Mouse (Mus musculus): Measurements from ENCODE around the gene Stx2. TPM values are rescaled to one million over a fixed set of nuclear protein-coding genes. Genes with fewer than 3 reads are reported as not detected.

Gene Stx2
- polyA plus RNA-seq, 1 experiment from 2014 or later: 25.1 TPM

- 80% methylated on average over 5 of the region's 5 CpGs for whole genome bisulfite sequencing
- Histone ChIP-seq H3K27ac (ENCODE audit: low read depth, low read length) (no peak overlapping the region), H3K4me2 (replicated peaks; ENCODE audit: low read depth, low read length) (no peak overlapping the region), H3K4me1 (replicated peaks; ENCODE audit: control insufficient read depth, insufficient read depth, low read length) (no peaks in the 10 kb centered on the region), H3K27me3 (ENCODE audit: control insufficient read depth, insufficient read depth, low read length) (no peaks in the 10 kb centered on the region), H3K9ac (ENCODE audit: low read depth, low read length) (no peak overlapping the region), H3K36me3 (ENCODE audit: control insufficient read depth, insufficient read depth, low read length) (no peaks in the 10 kb centered on the region), H3K9me3 (ENCODE audit: control insufficient read depth, low read length) (no peaks in the 10 kb centered on the region), H3K4me3 (ENCODE audit: low read depth, low read length) (no peak overlapping the region)
- ATAC-seq (ENCODE audit: low FRiP score): no peak
- no peak for DNase-seq (ENCODE audit: low spot score)
Observed at GRCm38 (mm10) chr5:129029131-129029723, 20.9 kb upstream of the Stx2 start.

- ATAC-seq (ENCODE audit: low FRiP score): no peak
- Histone ChIP-seq H3K9ac (ENCODE audit: low read depth, low read length) (no peak overlapping the region), H3K36me3 (ENCODE audit: control insufficient read depth, insufficient read depth, low read length) (no peaks in the 10 kb centered on the region), H3K4me2 (replicated peaks; ENCODE audit: low read depth, low read length) (no peak overlapping the region), H3K27ac (ENCODE audit: low read depth, low read length) (no peak overlapping the region), H3K27me3 (ENCODE audit: control insufficient read depth, insufficient read depth, low read length) (no peaks in the 10 kb centered on the region), H3K9me3 (ENCODE audit: control insufficient read depth, low read length) (no peaks in the 10 kb centered on the region), H3K4me1 (replicated peaks; ENCODE audit: control insufficient read depth, insufficient read depth, low read length) (no peaks in the 10 kb centered on the region), H3K4me3 (ENCODE audit: low read depth, low read length) (no peak overlapping the region)
- WGBS: 84% methylated on average over 1 of the region's 1 CpGs
- DNase-seq (ENCODE audit: low spot score): no peak
Observed at GRCm38 (mm10) chr5:129026637-129027036, 18.3 kb upstream of the Stx2 start.

DNA sequence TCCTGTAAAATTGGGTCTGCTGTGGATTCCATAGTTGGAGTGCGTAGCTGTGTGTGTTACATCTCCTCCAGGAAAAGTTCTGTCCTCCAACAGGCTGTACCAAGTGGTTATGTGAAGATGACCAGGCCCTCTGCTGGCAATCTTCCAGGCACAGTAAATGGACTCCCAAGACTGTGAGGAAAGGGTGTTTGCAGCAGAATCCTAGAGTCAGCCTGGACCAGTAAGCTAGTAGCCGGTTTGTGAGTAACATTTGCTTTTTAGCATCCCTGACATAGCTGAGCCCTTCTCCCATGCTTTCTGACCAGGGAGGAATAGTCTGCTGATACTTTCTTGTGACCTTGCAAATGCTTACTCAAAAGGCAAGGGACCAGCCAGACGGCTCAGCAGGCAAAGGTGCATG is 17.8 kb upstream of the Stx2 start:
- DNase-seq (ENCODE audit: low spot score): no peak
- H3K27me3 ChIP-seq (ENCODE audit: control insufficient read depth, insufficient read depth, low read length): no peaks in the 10 kb centered on the region
- no peak overlapping the region for H3K4me3 ChIP-seq (ENCODE audit: low read depth, low read length)
- H3K4me1 ChIP-seq (replicated peaks; ENCODE audit: control insufficient read depth, insufficient read depth, low read length): no peaks in the 10 kb centered on the region
- no peak for ATAC-seq (ENCODE audit: low FRiP score)
- H3K36me3 ChIP-seq (ENCODE audit: control insufficient read depth, insufficient read depth, low read length): no peaks in the 10 kb centered on the region
- 93% methylated on average over 3 of the region's 3 CpGs for WGBS
- no peak overlapping the region for H3K9ac ChIP-seq (ENCODE audit: low read depth, low read length)
- H3K9me3 ChIP-seq (ENCODE audit: control insufficient read depth, low read length): no peaks in the 10 kb centered on the region
- H3K27ac ChIP-seq (ENCODE audit: low read depth, low read length): no peak overlapping the region
- no peak overlapping the region for H3K4me2 ChIP-seq (replicated peaks; ENCODE audit: low read depth, low read length)

DNA sequence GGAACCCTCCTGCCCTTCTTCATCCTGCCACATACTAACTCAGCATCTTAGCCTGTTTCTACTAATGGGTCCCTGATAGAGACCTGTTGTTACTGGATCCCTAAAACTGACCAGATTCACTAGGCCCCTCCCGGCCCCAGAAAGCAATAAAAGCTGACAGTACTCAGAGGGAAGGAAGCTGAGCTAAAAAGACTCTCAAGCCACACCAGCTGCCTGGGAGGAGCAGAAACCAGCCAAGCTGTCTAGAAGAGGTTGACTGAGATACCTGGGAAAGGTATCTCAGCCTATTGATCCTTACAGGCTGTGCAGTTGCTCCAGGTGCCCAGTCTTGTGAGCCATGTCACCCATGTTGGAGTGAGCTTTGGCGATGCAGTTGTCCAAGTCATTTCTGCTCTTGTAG is 17.4 kb upstream of the Stx2 start:
- no peaks in the 10 kb centered on the region for H3K36me3 ChIP-seq (ENCODE audit: control insufficient read depth, insufficient read depth, low read length)
- ATAC-seq (ENCODE audit: low FRiP score) (no peak), DNase-seq (ENCODE audit: low spot score) (no peak)
- H3K4me2 ChIP-seq (replicated peaks; ENCODE audit: low read depth, low read length): no peak overlapping the region
- no peak overlapping the region for H3K27ac ChIP-seq (ENCODE audit: low read depth, low read length)
- H3K27me3 ChIP-seq (ENCODE audit: control insufficient read depth, insufficient read depth, low read length): no peaks in the 10 kb centered on the region
- H3K9ac ChIP-seq (ENCODE audit: low read depth, low read length): no peak overlapping the region
- no peaks in the 10 kb centered on the region for H3K4me1 ChIP-seq (replicated peaks; ENCODE audit: control insufficient read depth, insufficient read depth, low read length)
- no peak overlapping the region for H3K4me3 ChIP-seq (ENCODE audit: low read depth, low read length)
- no peaks in the 10 kb centered on the region for H3K9me3 ChIP-seq (ENCODE audit: control insufficient read depth, low read length)
- WGBS: 93% methylated on average over 2 of the region's 2 CpGs

GRCm38 (mm10) chr5:129025048-129025447 is 16.7 kb upstream of the Stx2 start:
- no peak overlapping the region for H3K4me2 ChIP-seq (replicated peaks; ENCODE audit: low read depth, low read length)
- no peak for ATAC-seq (ENCODE audit: low FRiP score)
- WGBS: 39% methylated on average over 2 of the region's 2 CpGs
- H3K27me3 ChIP-seq (ENCODE audit: control insufficient read depth, insufficient read depth, low read length): no peaks in the 10 kb centered on the region
- no peaks in the 10 kb centered on the region for H3K9me3 ChIP-seq (ENCODE audit: control insufficient read depth, low read length)
- no peak overlapping the region for H3K9ac ChIP-seq (ENCODE audit: low read depth, low read length)
- H3K27ac ChIP-seq (ENCODE audit: low read depth, low read length): no peak overlapping the region
- DNase-seq (ENCODE audit: low spot score): no peak
- H3K36me3 ChIP-seq (ENCODE audit: control insufficient read depth, insufficient read depth, low read length): no peaks in the 10 kb centered on the region
- H3K4me1 ChIP-seq (replicated peaks; ENCODE audit: control insufficient read depth, insufficient read depth, low read length): no peaks in the 10 kb centered on the region
- no peak overlapping the region for H3K4me3 ChIP-seq (ENCODE audit: low read depth, low read length)

GRCm38 (mm10) chr5:129020731-129021130 is 12.4 kb upstream of the Stx2 start:
- Histone ChIP-seq H3K27ac (ENCODE audit: low read depth, low read length) (peak overlapping the region; percentile 99), H3K4me1 (replicated peaks; ENCODE audit: control insufficient read depth, insufficient read depth, low read length) (no peaks in the 10 kb centered on the region), H3K36me3 (ENCODE audit: control insufficient read depth, insufficient read depth, low read length) (no peaks in the 10 kb centered on the region), H3K9me3 (ENCODE audit: control insufficient read depth, low read length) (no peaks in the 10 kb centered on the region), H3K4me3 (ENCODE audit: low read depth, low read length) (peak overlapping the region; percentile 96), H3K9ac (ENCODE audit: low read depth, low read length) (peak overlapping the region; percentile 98), H3K27me3 (ENCODE audit: control insufficient read depth, insufficient read depth, low read length) (no peaks in the 10 kb centered on the region), H3K4me2 (replicated peaks; ENCODE audit: low read depth, low read length) (peak overlapping the region; percentile 56)
- WGBS: 6% methylated on average over 28 of the region's 28 CpGs
- DNase-seq (ENCODE audit: low spot score) (peak; percentile 48), ATAC-seq (ENCODE audit: low FRiP score) (peak; percentile 10; the same call in 1 of the 2 replicates)

GRCm38 (mm10) chr5:129020300-129020668 is 11.9 kb upstream of the Stx2 start:
- Histone ChIP-seq H3K27me3 (ENCODE audit: control insufficient read depth, insufficient read depth, low read length) (no peaks in the 10 kb centered on the region), H3K36me3 (ENCODE audit: control insufficient read depth, insufficient read depth, low read length) (no peaks in the 10 kb centered on the region), H3K4me3 (ENCODE audit: low read depth, low read length) (peak overlapping the region; percentile 96), H3K9me3 (ENCODE audit: control insufficient read depth, low read length) (no peaks in the 10 kb centered on the region), H3K4me2 (replicated peaks; ENCODE audit: low read depth, low read length) (peak overlapping the region; percentile 56), H3K9ac (ENCODE audit: low read depth, low read length) (peak overlapping the region; percentile 98), H3K27ac (ENCODE audit: low read depth, low read length) (peak overlapping the region; percentile 99), H3K4me1 (replicated peaks; ENCODE audit: control insufficient read depth, insufficient read depth, low read length) (no peaks in the 10 kb centered on the region)
- ATAC-seq (ENCODE audit: low FRiP score): peak; percentile 73
- peak; percentile 84 for DNase-seq (ENCODE audit: low spot score)
- WGBS: under 1% methylated on average over 36 of the region's 56 CpGs

DNA sequence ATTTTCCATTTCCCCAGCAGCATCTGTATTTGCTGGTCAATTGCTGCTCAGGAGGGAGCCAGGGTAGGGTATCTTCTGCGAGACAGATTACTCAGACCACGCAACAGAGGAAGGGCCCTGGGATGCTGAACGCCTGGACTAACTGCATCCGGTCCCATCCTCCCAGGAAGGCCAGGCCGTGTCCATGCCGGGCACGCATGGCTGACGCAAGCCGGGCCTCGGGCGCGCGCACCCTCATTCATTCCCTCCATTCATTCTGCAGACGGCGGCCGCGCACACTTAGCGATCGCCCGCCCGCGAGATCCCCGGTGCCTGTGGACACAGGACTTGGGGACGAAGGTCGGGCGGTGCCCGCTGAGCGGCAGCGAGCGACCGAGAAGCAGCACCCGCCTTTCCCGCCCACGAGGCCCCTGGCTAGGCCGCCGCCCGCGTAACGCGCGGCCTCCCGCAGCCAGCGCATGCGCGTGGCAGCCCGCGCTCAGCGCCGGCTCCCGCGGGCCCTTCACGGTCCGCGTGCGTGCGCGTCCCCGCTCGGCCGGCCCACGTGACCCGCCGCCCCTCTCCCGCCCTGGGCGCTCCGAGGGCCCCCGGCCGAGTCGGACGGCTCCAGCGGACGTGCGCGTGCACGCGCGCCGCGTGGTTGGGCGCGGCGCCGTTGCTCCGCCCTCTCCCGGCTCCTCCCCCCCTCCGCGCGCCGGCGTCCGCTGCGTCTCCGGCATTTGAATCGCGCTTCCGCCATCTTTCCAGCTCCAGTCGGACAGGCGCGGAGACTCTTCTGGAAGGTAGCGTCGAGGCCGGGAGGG is 11.3 kb upstream of the Stx2 start, which contains the start of gene Ran:
Gene Ran (plus strand): TSS at position 573 of the 803 bp plus-strand sequence.
- Histone ChIP-seq H3K4me2 (replicated peaks; ENCODE audit: low read depth, low read length) (peak within 1 kb of the TSS; percentile 62), H3K9ac (ENCODE audit: low read depth, low read length) (peak within 1 kb of the TSS; percentile 98), H3K4me1 (replicated peaks; ENCODE audit: control insufficient read depth, insufficient read depth, low read length) (no peaks in the 10 kb centered on the region), H3K36me3 (ENCODE audit: control insufficient read depth, insufficient read depth, low read length) (no peaks in the 10 kb centered on the region), H3K27me3 (ENCODE audit: control insufficient read depth, insufficient read depth, low read length) (no peaks in the 10 kb centered on the region), H3K4me3 (ENCODE audit: low read depth, low read length) (peak within 1 kb of the TSS; percentile 96), H3K27ac (ENCODE audit: low read depth, low read length) (peak within 1 kb of the TSS; percentile 99), H3K9me3 (ENCODE audit: control insufficient read depth, low read length) (no peaks in the 10 kb centered on the region)
- WGBS: under 1% methylated on average over 90 of the region's 102 CpGs
- DNase-seq (ENCODE audit: low spot score) (peak; percentile 99), ATAC-seq (ENCODE audit: low FRiP score) (peak; percentile 93)
